Mouse (Mus musculus) midbrain, embryonic 11.5 days (tissue): ENCODE measurements around the gene Prrc2a. TPM values are rescaled to one million over a fixed set of nuclear protein-coding genes. Genes with fewer than 3 reads are reported as not detected.

Experiments
- ATAC-seq: fragments of 200-750 bp; cut with Nextera tagmentation; 2 replicates; pipeline ENCODE4 v1.8.0; 2017; ENCODE audit warnings: moderate TSS enrichment, moderate library complexity; ENCODE audit not compliant: low FRiP score
- DNase-seq: peaks from one replicate; pipeline ENCODE4 v3.0.0; 2015; ENCODE audit warnings: low spot score; ENCODE audit errors: missing footprints
- H3K27ac ChIP-seq: fragments of 300-500 bp; sonication (generic); 2 replicates; pipeline ENCODE4 v1.5.1; 2014; ENCODE audit warnings: low read depth, low read length
- H3K27me3 ChIP-seq: fragments of 300-500 bp; sonication (generic); 2 replicates; pipeline ENCODE4 v1.6.1; 2014; ENCODE audit warnings: mild to moderate bottlenecking, low read length, moderate library complexity, mixed read lengths; ENCODE audit not compliant: control insufficient read depth, insufficient read depth
- H3K36me3 ChIP-seq: fragments of 300-500 bp; sonication (generic); 2 replicates; pipeline ENCODE4 v1.6.1; 2014; ENCODE audit warnings: mild to moderate bottlenecking, low read length, moderate library complexity, mixed read lengths; ENCODE audit not compliant: control insufficient read depth, insufficient read depth
- H3K4me1 ChIP-seq: fragments of 300-500 bp; sonication (generic); 2 replicates; pipeline ENCODE4 v1.6.1; 2014; ENCODE audit warnings: low read length; ENCODE audit not compliant: control insufficient read depth, insufficient read depth
- H3K4me2 ChIP-seq: fragments of 300-500 bp; sonication (generic); 2 replicates; pipeline ENCODE4 v1.6.1; 2014; ENCODE audit warnings: mild to moderate bottlenecking, moderate library complexity
- H3K4me3 ChIP-seq: fragments of 300-500 bp; sonication (generic); 2 replicates; pipeline ENCODE4 v1.5.1; 2014; ENCODE audit warnings: low read depth, low read length
- H3K9ac ChIP-seq: fragments of 300-500 bp; sonication (generic); 2 replicates; pipeline ENCODE4 v1.6.1; 2014; ENCODE audit warnings: low read length
- H3K9me3 ChIP-seq: fragments of 300-500 bp; sonication (generic); 2 replicates; pipeline ENCODE4 v1.6.1; 2016; ENCODE audit warnings: low read length; ENCODE audit not compliant: control insufficient read depth
- WGBS: fragments of 180-500 bp; shearing (Covaris S2); extraction: QIAGEN DNeasy Blood & Tissue Kit; methylation state at CpG from one replicate; pipeline ENCODE4 v1.1.7; 2014; 5-methylcytosine and 5-hydroxymethylcytosine counted together
- polyA plus RNA-seq: library from polyadenylated mRNA; unstranded; fragments of >200 nt; fragmentation: Nextera tagmentation; extraction: Ambion mirVana; gene quantifications from 2 replicates; pipeline ENCODE4 v1.2.1, GENCODE M21; 2014

Prrc2a gene
- polyA plus RNA-seq, 1 experiment from 2014 or later: 153 TPM

GRCm38 (mm10) chr17:35168541-35169207 is 4.0 kb upstream of the Prrc2a start:
- DNase-seq (peak; percentile 91), ATAC-seq (no peak)
- no peak overlapping the region for H3K9ac ChIP-seq
- WGBS: 23% methylated on average over 4 of the region's 4 CpGs
- no peak overlapping the region for H3K4me3 ChIP-seq
- peaks cover 6% of the 10 kb centered on the region for H3K4me1 ChIP-seq
- H3K4me2 ChIP-seq: no peak overlapping the region
- H3K9me3 ChIP-seq: no peaks in the 10 kb centered on the region
- no peaks in the 10 kb centered on the region for H3K27me3 ChIP-seq
- H3K27ac ChIP-seq: no peak overlapping the region
- no peaks in the 10 kb centered on the region for H3K36me3 ChIP-seq

GRCm38 (mm10) chr17:35167794-35168193 is 3.1 kb upstream of the Prrc2a start:
- 92% methylated on average over 7 of the region's 7 CpGs for WGBS
- DNase-seq: no peak
- H3K36me3 ChIP-seq: no peaks in the 10 kb centered on the region
- no peak overlapping the region for H3K4me2 ChIP-seq
- ATAC-seq: no peak
- H3K27me3 ChIP-seq: no peaks in the 10 kb centered on the region
- peaks cover 12% of the 10 kb centered on the region for H3K4me1 ChIP-seq
- H3K9ac ChIP-seq: no peak overlapping the region
- no peak overlapping the region for H3K27ac ChIP-seq
- H3K9me3 ChIP-seq: no peaks in the 10 kb centered on the region
- no peak overlapping the region for H3K4me3 ChIP-seq

GRCm38 (mm10) chr17:35166352-35167035 is 1.8 kb upstream of the Prrc2a start:
- no peak overlapping the region; the same call in 1 of the 2 replicates for H3K27ac ChIP-seq
- H3K4me3 ChIP-seq: no peak overlapping the region
- no peak overlapping the region; the same call in 1 of the 2 replicates for H3K9ac ChIP-seq
- ATAC-seq (no peak), DNase-seq (no peak)
- 73% methylated on average over 8 of the region's 8 CpGs for WGBS
- peak overlapping the region; percentile 97 for H3K4me2 ChIP-seq
- H3K4me1 ChIP-seq: peaks cover 19% of the 10 kb centered on the region
- peaks cover 7% of the 10 kb centered on the region for H3K36me3 ChIP-seq
- H3K27me3 ChIP-seq: no peaks in the 10 kb centered on the region
- H3K9me3 ChIP-seq: no peaks in the 10 kb centered on the region

- H3K9ac ChIP-seq: peak overlapping the region; percentile 77
- H3K9me3 ChIP-seq: no peaks in the 10 kb centered on the region
- peak overlapping the region; percentile 97 for H3K4me2 ChIP-seq
- no peaks in the 10 kb centered on the region for H3K27me3 ChIP-seq
- peak overlapping the region; percentile 97 for H3K27ac ChIP-seq
- DNase-seq (no peak), ATAC-seq (no peak; the same call in 1 of the 2 replicates)
- peak overlapping the region; percentile 100 for H3K4me3 ChIP-seq
- peaks cover 19% of the 10 kb centered on the region for H3K4me1 ChIP-seq
- peaks cover 16% of the 10 kb centered on the region for H3K36me3 ChIP-seq
- WGBS: 24% methylated on average over 12 of the region's 12 CpGs
Measured at GRCm38 (mm10) chr17:35165451-35166155, 906 bp upstream of the Prrc2a start.

- H3K36me3 ChIP-seq: peaks cover 26% of the 10 kb centered on the region
- WGBS: under 1% methylated on average over 24 of the region's 28 CpGs
- H3K9ac ChIP-seq: peak overlapping the region; percentile 100
- H3K9me3 ChIP-seq: no peaks in the 10 kb centered on the region
- H3K27me3 ChIP-seq: no peaks in the 10 kb centered on the region
- peaks cover 19% of the 10 kb centered on the region for H3K4me1 ChIP-seq
- H3K27ac ChIP-seq: peak overlapping the region; percentile 93
- peak overlapping the region; percentile 97 for H3K4me2 ChIP-seq
- ATAC-seq (no peak), DNase-seq (no peak)
- H3K4me3 ChIP-seq: peak overlapping the region; percentile 100
Measured at GRCm38 (mm10) chr17:35164218-35164567, 504 bp downstream of the Prrc2a start.

GRCm38 (mm10) chr17:35163326-35164081 is 1.2 kb downstream of the Prrc2a start:
- DNase-seq (no peak), ATAC-seq (no peak)
- peaks cover 33% of the 10 kb centered on the region for H3K36me3 ChIP-seq
- H3K4me3 ChIP-seq: peak overlapping the region; percentile 100
- H3K27me3 ChIP-seq: no peaks in the 10 kb centered on the region
- peak overlapping the region; percentile 93 for H3K27ac ChIP-seq
- peak overlapping the region; percentile 100 for H3K9ac ChIP-seq
- no peaks in the 10 kb centered on the region for H3K9me3 ChIP-seq
- H3K4me2 ChIP-seq: peak overlapping the region; percentile 97
- peaks cover 19% of the 10 kb centered on the region for H3K4me1 ChIP-seq
- WGBS: 26% methylated on average over 8 of the region's 8 CpGs

GRCm38 (mm10) chr17:35162730-35163129 is 2.0 kb downstream of the Prrc2a start:
- Histone ChIP-seq H3K9ac (peak overlapping the region; percentile 100), H3K36me3 (peaks cover 40% of the 10 kb centered on the region), H3K4me1 (peaks cover 19% of the 10 kb centered on the region), H3K4me3 (peak overlapping the region; percentile 100), H3K27ac (no peak overlapping the region), H3K9me3 (no peaks in the 10 kb centered on the region), H3K4me2 (peak overlapping the region; percentile 97), H3K27me3 (no peaks in the 10 kb centered on the region)
- ATAC-seq (no peak), DNase-seq (no peak)
- WGBS: 67% methylated on average over 12 of the region's 12 CpGs

- DNase-seq (no peak), ATAC-seq (no peak)
- Histone ChIP-seq H3K27me3 (no peaks in the 10 kb centered on the region), H3K4me3 (peak overlapping the region; percentile 100; the same call in 1 of the 2 replicates), H3K4me1 (peaks cover 19% of the 10 kb centered on the region), H3K27ac (no peak overlapping the region), H3K36me3 (peaks cover 46% of the 10 kb centered on the region), H3K4me2 (peak overlapping the region; percentile 97; the same call in 1 of the 2 replicates), H3K9me3 (no peaks in the 10 kb centered on the region), H3K9ac (peak overlapping the region; percentile 100; the same call in 1 of the 2 replicates)
- WGBS: 80% methylated on average over 14 of the region's 14 CpGs
Measured at GRCm38 (mm10) chr17:35162121-35162520, 2.6 kb downstream of the Prrc2a start.
